Mouse (Mus musculus) spleen, adult 2 months (tissue): ENCODE results near the gene 5031439G07Rik.

Experiments used
- CTCF ChIP-seq: fragments of 200-500 bp; IDR thresholded peaks from 2 replicates; pipeline ENCODE4 v1.5.1; 2011; ENCODE audit warnings: mild to moderate bottlenecking, inconsistent platforms; ENCODE audit not compliant: insufficient read depth, insufficient read length, insufficient replicate concordance; ENCODE audit errors: extremely low read depth
- POLR2A ChIP-seq: fragments of 200-500 bp; IDR thresholded peaks from 2 replicates; pipeline ENCODE4 v1.6.1; 2011; ENCODE audit warnings: low read depth, low read length, inconsistent platforms

DNA sequence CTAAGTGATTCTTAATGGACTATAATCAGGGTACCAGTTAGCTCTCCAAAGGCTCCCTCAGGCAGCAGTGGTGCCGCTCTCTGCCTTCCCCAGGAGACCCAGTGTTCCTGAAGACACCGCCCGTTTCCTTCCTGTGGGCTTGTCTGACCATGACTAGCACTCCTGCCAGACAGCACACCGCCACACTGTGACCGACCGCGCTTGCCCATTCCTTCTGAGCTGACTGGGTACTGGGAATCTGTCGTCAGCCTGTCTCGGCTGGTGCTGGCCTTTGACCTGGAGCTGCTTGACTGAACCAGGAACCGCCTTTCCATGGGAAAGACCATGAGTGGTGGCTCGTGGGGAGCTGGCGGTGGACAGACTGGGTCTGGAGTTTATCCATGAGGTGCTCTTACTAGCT, 48.2 kb downstream of the 5031439G07Rik start:
- TF ChIP-seq CTCF (no peak), POLR2A (no peak)
